Mouse (Mus musculus) small intestine, adult 2 months (tissue): ENCODE data around the gene Mrgprf.

Experiments
- CTCF ChIP-seq: fragments of 200-500 bp; IDR thresholded peaks from 2 replicates; pipeline ENCODE4 v1.5.1; 2012; ENCODE audit warnings: low read depth, mild to moderate bottlenecking, control low read depth, inconsistent platforms, low read length, moderate library complexity, mixed read lengths; ENCODE audit not compliant: insufficient replicate concordance, insufficient read length; ENCODE audit errors: extremely low read depth
- POLR2A ChIP-seq: fragments of 200-500 bp; IDR thresholded peaks from 2 replicates; pipeline ENCODE4 v1.6.1; 2012; ENCODE audit warnings: low read depth, mild to moderate bottlenecking, control low read depth, inconsistent platforms, low read length, moderate library complexity

GRCm38 (mm10) chr7:145309877-145310276, 9.2 kb downstream of the Mrgprf start:
- TF ChIP-seq POLR2A, result no peak
- TF ChIP-seq CTCF, result no peak
